Mouse (Mus musculus): ENCODE results near the gene Arsb.

Gene Arsb

GRCm38 (mm10) chr13:93850674-93851073, 79.2 kb downstream of the Arsb start:
- no peak for TF ChIP-seq GATA4 (IDR thresholded peaks at IDR 0.05; ENCODE audit: insufficient replicate concordance, low read length)

GRCm38 (mm10) chr13:93852419-93853138, 81.1 kb downstream of the Arsb start:
- peak; percentile 50; the same call in 1 of the 2 replicates for TF ChIP-seq GATA4 (IDR thresholded peaks at IDR 0.05; ENCODE audit: insufficient replicate concordance, low read length)

GRCm38 (mm10) chr13:93853767-93854166, 82.3 kb downstream of the Arsb start:
- no peak for TF ChIP-seq GATA4 (IDR thresholded peaks at IDR 0.05; ENCODE audit: insufficient replicate concordance, low read length)

GRCm38 (mm10) chr13:93854325-93854724, 82.9 kb downstream of the Arsb start:
- no peak for TF ChIP-seq GATA4 (IDR thresholded peaks at IDR 0.05; ENCODE audit: insufficient replicate concordance, low read length)

- no peak for TF ChIP-seq GATA4 (IDR thresholded peaks at IDR 0.05; ENCODE audit: insufficient replicate concordance, low read length)
Measured at GRCm38 (mm10) chr13:93854966-93855562, 83.6 kb downstream of the Arsb start.

GRCm38 (mm10) chr13:93855701-93856183, 84.3 kb downstream of the Arsb start:
- peak; percentile 59; the same call in 1 of the 2 replicates for TF ChIP-seq GATA4 (IDR thresholded peaks at IDR 0.05; ENCODE audit: insufficient replicate concordance, low read length)

- no peak for TF ChIP-seq GATA4 (IDR thresholded peaks at IDR 0.05; ENCODE audit: insufficient replicate concordance, low read length)
Measured at GRCm38 (mm10) chr13:93861211-93861610, 89.8 kb downstream of the Arsb start.

- no peak for TF ChIP-seq GATA4 (IDR thresholded peaks at IDR 0.05; ENCODE audit: insufficient replicate concordance, low read length)
Measured at GRCm38 (mm10) chr13:93864066-93864740, 92.8 kb downstream of the Arsb start.

GRCm38 (mm10) chr13:93866638-93867037, 95.2 kb downstream of the Arsb start:
- TF ChIP-seq GATA4 (IDR thresholded peaks at IDR 0.05; ENCODE audit: insufficient replicate concordance, low read length): no peak

- TF ChIP-seq GATA4 (IDR thresholded peaks at IDR 0.05; ENCODE audit: insufficient replicate concordance, low read length): no peak
Measured at GRCm38 (mm10) chr13:93871681-93872080, 100.3 kb downstream of the Arsb start.

GRCm38 (mm10) chr13:93872591-93872990, 101.2 kb downstream of the Arsb start:
- TF ChIP-seq GATA4 (IDR thresholded peaks at IDR 0.05; ENCODE audit: insufficient replicate concordance, low read length): no peak

GRCm38 (mm10) chr13:93877924-93878323, 106.5 kb downstream of the Arsb start:
- TF ChIP-seq GATA4 (IDR thresholded peaks at IDR 0.05; ENCODE audit: insufficient replicate concordance, low read length): no peak

GRCm38 (mm10) chr13:93879426-93879825, 108.0 kb downstream of the Arsb start:
- no peak for TF ChIP-seq GATA4 (IDR thresholded peaks at IDR 0.05; ENCODE audit: insufficient replicate concordance, low read length)

- TF ChIP-seq GATA4 (IDR thresholded peaks at IDR 0.05; ENCODE audit: insufficient replicate concordance, low read length): no peak
Measured at GRCm38 (mm10) chr13:93882132-93882531, 110.7 kb downstream of the Arsb start.

GRCm38 (mm10) chr13:93886999-93887398, 115.6 kb downstream of the Arsb start:
- TF ChIP-seq GATA4 (IDR thresholded peaks at IDR 0.05; ENCODE audit: insufficient replicate concordance, low read length): no peak

- no peak for TF ChIP-seq GATA4 (IDR thresholded peaks at IDR 0.05; ENCODE audit: insufficient replicate concordance, low read length)
Measured at GRCm38 (mm10) chr13:93888196-93888595, 116.8 kb downstream of the Arsb start.

Data from liver, adult (tissue).